Mouse (Mus musculus) limb, embryonic 14.5 days (tissue): Measurements from ENCODE around the gene Mast4. TPM values are rescaled to one million over a fixed set of nuclear protein-coding genes. Genes with fewer than 3 reads are reported as not detected.

Experiments
- ATAC-seq: fragments of 200-750 bp; cut with Nextera tagmentation; 2 replicates; pipeline ENCODE4 v1.8.0; 2017; ENCODE audit warnings: low read depth, moderate number of reproducible peaks, moderate TSS enrichment; ENCODE audit not compliant: low FRiP score
- DNase-seq: peaks from one replicate; pipeline ENCODE4 v3.0.0-alpha.2; 2015; ENCODE audit warnings: low spot score
- H3K27ac ChIP-seq: fragments of 300-500 bp; sonication (generic); replicated peaks from 2 replicates; pipeline ENCODE4 v1.5.1; 2014; ENCODE audit warnings: low read depth, mild to moderate bottlenecking, low read length, moderate library complexity, mixed read lengths
- H3K27me3 ChIP-seq: fragments of 300-500 bp; sonication (generic); 2 replicates; pipeline ENCODE4 v1.6.1; 2014; ENCODE audit warnings: low read length, mixed read lengths; ENCODE audit not compliant: control insufficient read depth, insufficient read depth
- H3K36me3 ChIP-seq: fragments of 300-500 bp; sonication (generic); 2 replicates; pipeline ENCODE4 v1.6.1; 2014; ENCODE audit warnings: mild to moderate bottlenecking, low read length, moderate library complexity, mixed read lengths; ENCODE audit not compliant: control insufficient read depth, insufficient read depth
- H3K4me1 ChIP-seq: fragments of 300-500 bp; sonication (generic); 2 replicates; pipeline ENCODE4 v1.6.1; 2014; ENCODE audit warnings: antibody characterized with exemption, low read length, mixed read lengths; ENCODE audit not compliant: control insufficient read depth, insufficient read depth
- H3K4me2 ChIP-seq: fragments of 300-500 bp; sonication (generic); replicated peaks from 2 replicates; pipeline ENCODE4 v1.6.1; 2014; ENCODE audit warnings: low read depth, mild to moderate bottlenecking, low read length, moderate library complexity; ENCODE audit not compliant: severe bottlenecking
- H3K4me3 ChIP-seq: fragments of 300-500 bp; sonication (generic); replicated peaks from 2 replicates; pipeline ENCODE4 v1.5.1; 2014; ENCODE audit warnings: low read length
- H3K9ac ChIP-seq: fragments of 300-500 bp; sonication (generic); 2 replicates; pipeline ENCODE4 v1.6.1; 2014; ENCODE audit warnings: mild to moderate bottlenecking, low read depth, low read length, moderate library complexity; ENCODE audit not compliant: severe bottlenecking
- H3K9me3 ChIP-seq: fragments of 300-500 bp; sonication (generic); 2 replicates; pipeline ENCODE4 v1.6.1; 2016; ENCODE audit warnings: low read length; ENCODE audit not compliant: control insufficient read depth
- POLR2A ChIP-seq: fragments of 200-500 bp; IDR thresholded peaks from 2 replicates; pipeline ENCODE4 v1.8.0; 2012; ENCODE audit warnings: inconsistent platforms, mild to moderate bottlenecking, moderate library complexity, borderline replicate concordance; ENCODE audit not compliant: insufficient read depth, insufficient read length; ENCODE audit errors: extremely low read depth
- WGBS: fragments of 180-500 bp; shearing (Covaris S2); extraction: QIAGEN DNeasy Blood & Tissue Kit; methylation state at CpG from one replicate; pipeline ENCODE4 v1.1.7; 2014; 5-methylcytosine and 5-hydroxymethylcytosine counted together
- polyA plus RNA-seq, 2 experiments: library from polyadenylated mRNA; depleted of rRNA in 1 of 2; stranded (reverse) in 1 of 2; unstranded in 1 of 2; fragments of >200 nt; fragmentation: Nextera tagmentation in 1 of 2; extraction: Ambion mirVana in 1 of 2; gene quantifications; 2 replicates each; pipeline versions ENCODE4 v1.2.1 to v1.2.3; 2012 to 2014

Mast4 gene
- polyA plus RNA-seq, 2 experiments = 12.5 to 25.2 TPM

GRCm38 (mm10) chr13:102894287-102895234, 439.7 kb downstream of the Mast4 start:
- no peak overlapping the region for H3K27ac ChIP-seq
- no peak for TF ChIP-seq POLR2A
- H3K36me3 ChIP-seq = no peaks in the 10 kb centered on the region
- 26% methylated on average over 15 of the region's 15 CpGs for WGBS
- H3K9me3 ChIP-seq = no peaks in the 10 kb centered on the region
- no peaks in the 10 kb centered on the region for H3K27me3 ChIP-seq
- H3K4me1 ChIP-seq = peaks cover 20% of the 10 kb centered on the region
- no peak for DNase-seq
- H3K9ac ChIP-seq = no peak overlapping the region
- H3K4me2 ChIP-seq = no peak overlapping the region
- no peak for ATAC-seq
- H3K4me3 ChIP-seq = no peak overlapping the region

GRCm38 (mm10) chr13:102892783-102893182, 441.5 kb downstream of the Mast4 start:
- Histone ChIP-seq H3K4me1 (peaks cover 14% of the 10 kb centered on the region), H3K9me3 (no peaks in the 10 kb centered on the region), H3K27ac (no peak overlapping the region), H3K4me2 (no peak overlapping the region), H3K4me3 (no peak overlapping the region), H3K36me3 (no peaks in the 10 kb centered on the region), H3K9ac (no peak overlapping the region), H3K27me3 (no peaks in the 10 kb centered on the region)
- TF ChIP-seq POLR2A = no peak
- ATAC-seq = no peak
- WGBS = 85% methylated on average over 3 of the region's 3 CpGs
- DNase-seq = no peak

- no peak for TF ChIP-seq POLR2A
- ATAC-seq (no peak), DNase-seq (no peak)
- H3K4me3 ChIP-seq = no peak overlapping the region
- no peak overlapping the region for H3K27ac ChIP-seq
- WGBS = 86% methylated on average over 10 of the region's 10 CpGs
- no peaks in the 10 kb centered on the region for H3K9me3 ChIP-seq
- no peaks in the 10 kb centered on the region for H3K27me3 ChIP-seq
- H3K4me1 ChIP-seq = peaks cover 11% of the 10 kb centered on the region
- H3K9ac ChIP-seq = no peak overlapping the region
- no peak overlapping the region for H3K4me2 ChIP-seq
- no peaks in the 10 kb centered on the region for H3K36me3 ChIP-seq
Observed at GRCm38 (mm10) chr13:102889989-102890388, 444.3 kb downstream of the Mast4 start.

- WGBS = 88% methylated on average over 13 of the region's 13 CpGs
Observed at GRCm38 (mm10) chr13:102889537-102889936, 444.8 kb downstream of the Mast4 start.

GRCm38 (mm10) chr13:102888895-102889490, 445.3 kb downstream of the Mast4 start:
- H3K4me2 ChIP-seq = no peak overlapping the region
- no peaks in the 10 kb centered on the region for H3K27me3 ChIP-seq
- TF ChIP-seq POLR2A = no peak
- ATAC-seq = no peak
- H3K4me1 ChIP-seq = peaks cover under 1% of the 10 kb centered on the region; the same call in 1 of the 2 replicates
- DNase-seq = no peak
- H3K4me3 ChIP-seq = no peak overlapping the region
- H3K27ac ChIP-seq = no peak overlapping the region
- whole genome bisulfite sequencing = 77% methylated on average over 15 of the region's 15 CpGs
- H3K9me3 ChIP-seq = no peaks in the 10 kb centered on the region
- H3K9ac ChIP-seq = no peak overlapping the region
- no peaks in the 10 kb centered on the region for H3K36me3 ChIP-seq

More at GRCm38 (mm10) chr13:102889537-102889936, 444.8 kb downstream of the Mast4 start:
- Histone ChIP-seq H3K36me3 (no peaks in the 10 kb centered on the region), H3K4me1 (peaks cover 6% of the 10 kb centered on the region; the same call in 1 of the 2 replicates), H3K27ac (no peak overlapping the region), H3K27me3 (no peaks in the 10 kb centered on the region), H3K9me3 (no peaks in the 10 kb centered on the region), H3K9ac (no peak overlapping the region), H3K4me2 (no peak overlapping the region), H3K4me3 (no peak overlapping the region)
- DNase-seq (no peak), ATAC-seq (no peak)
- no peak for TF ChIP-seq POLR2A
